Mouse (Mus musculus) gastrocnemius, postnatal 10 days (tissue): Measurements from ENCODE around the gene Ccdc93. TPM values are rescaled to one million over a fixed set of nuclear protein-coding genes. Genes with fewer than 3 reads are reported as not detected.

Experiments used
- DNase-seq: peaks from one replicate; pipeline ENCODE4 v3.0.0; 2021; ENCODE audit warnings: mixed read lengths
- long read RNA-seq, 2 experiments: library from polyadenylated mRNA; stranded (forward); transcript quantifications; one replicate each; pipeline ENCODE4 v2.0.0; 2021
- total RNA-seq, 2 experiments: library from RNA; stranded (reverse); gene quantifications; 2 replicates each; pipeline ENCODE4 v1.2.3; 2021

Gene Ccdc93
- 10 to 100 TPM; 11.9 to 15.4 TPM for total RNA-seq
- long read RNA-seq, experiment 1, full-length matches to known transcripts, result 2 of 6 reads
- long read RNA-seq, experiment 1, partial matches to known transcripts, result 0 of 6 reads
- long read RNA-seq, experiment 1, other reads (novel, unspliced or antisense), result 4 of 6 reads
- long read RNA-seq, experiment 2, full-length matches to known transcripts, result 3 of 4 reads
- long read RNA-seq, experiment 2, partial matches to known transcripts, result 0 of 4 reads
- long read RNA-seq, experiment 2, other reads (novel, unspliced or antisense), result 1 of 4 reads

GRCm38 (mm10) chr1:121430938-121431928 lies at the start of gene Ccdc93:
TSS of gene Ccdc93 (plus strand) at chr1:121431049.
- DNase-seq, result peak; percentile 100

GRCm38 (mm10) chr1:121381562-121381961 lies 49.3 kb upstream of the Ccdc93 start:
- no peak for DNase-seq

- no peak for DNase-seq
Measured at GRCm38 (mm10) chr1:121388312-121388711, 42.5 kb upstream of the Ccdc93 start.

- DNase-seq, result no peak
Measured at GRCm38 (mm10) chr1:121388732-121389131, 42.1 kb upstream of the Ccdc93 start.

- no peak for DNase-seq
Measured at GRCm38 (mm10) chr1:121389574-121389973, 41.3 kb upstream of the Ccdc93 start.

GRCm38 (mm10) chr1:121390003-121390402 lies 40.8 kb upstream of the Ccdc93 start:
- no peak for DNase-seq

GRCm38 (mm10) chr1:121390421-121390820 lies 40.4 kb upstream of the Ccdc93 start:
- DNase-seq, result no peak

GRCm38 (mm10) chr1:121390855-121391254 lies 40.0 kb upstream of the Ccdc93 start:
- DNase-seq, result no peak

GRCm38 (mm10) chr1:121393117-121393516 lies 37.7 kb upstream of the Ccdc93 start:
- DNase-seq, result no peak

GRCm38 (mm10) chr1:121394764-121395163 lies 36.1 kb upstream of the Ccdc93 start:
- no peak for DNase-seq

- DNase-seq, result no peak
Measured at GRCm38 (mm10) chr1:121396501-121396900, 34.3 kb upstream of the Ccdc93 start.

- no peak for DNase-seq
Measured at GRCm38 (mm10) chr1:121398231-121398630, 32.6 kb upstream of the Ccdc93 start.

GRCm38 (mm10) chr1:121398986-121399881 lies 31.6 kb upstream of the Ccdc93 start:
- no peak for DNase-seq

- no peak for DNase-seq
Measured at GRCm38 (mm10) chr1:121400243-121400642, 30.6 kb upstream of the Ccdc93 start.

GRCm38 (mm10) chr1:121419084-121419483 lies 11.8 kb upstream of the Ccdc93 start:
- peak; percentile 27 for DNase-seq

GRCm38 (mm10) chr1:121419569-121420265 lies 11.1 kb upstream of the Ccdc93 start:
- no peak for DNase-seq

GRCm38 (mm10) chr1:121430183-121430937 lies 489 bp upstream of the Ccdc93 start:
- DNase-seq, result peak; percentile 57

- DNase-seq, result no peak
Measured at GRCm38 (mm10) chr1:121435981-121436380, 5.1 kb downstream of the Ccdc93 start.

GRCm38 (mm10) chr1:121440535-121441381 lies 9.9 kb downstream of the Ccdc93 start:
- DNase-seq, result peak; percentile 68

GRCm38 (mm10) chr1:121444147-121444546 lies 13.3 kb downstream of the Ccdc93 start:
- no peak for DNase-seq
